Mouse (Mus musculus): ENCODE measurements around the gene Pax2. TPM values are rescaled to one million over a fixed set of nuclear protein-coding genes. Genes with fewer than 3 reads are reported as not detected.
"Not testable (repeated sequence)": the region's sequence is repeated elsewhere in the genome, so short reads cannot be mapped to it uniquely, and the experiment has no call there.

Pax2 gene
- polyA plus RNA-seq, 1 experiment from 2014 or later: 0.09 TPM

GRCm38 (mm10) chr19:44834218-44835041, 78.6 kb downstream of the Pax2 start:
- peaks cover 64% of the 10 kb centered on the region for H3K27me3 ChIP-seq (replicated peaks; ENCODE audit: control insufficient read depth, insufficient read depth, low read length)
- H3K36me3 ChIP-seq (ENCODE audit: control insufficient read depth, insufficient read depth, low read length): no peaks in the 10 kb centered on the region
- WGBS: 13% methylated on average over 11 of the region's 11 CpGs
- H3K9ac ChIP-seq (ENCODE audit: low read length): no peak overlapping the region
- H3K4me2 ChIP-seq (ENCODE audit: low read length): no peak overlapping the region
- H3K4me1 ChIP-seq (ENCODE audit: control insufficient read depth, insufficient read depth, low read length): peaks cover 13% of the 10 kb centered on the region
- DNase-seq (ENCODE audit: low spot score) (no peak), ATAC-seq (no peak)
- H3K27ac ChIP-seq (ENCODE audit: low read depth, low read length): no peak overlapping the region
- H3K9me3 ChIP-seq (replicated peaks; ENCODE audit: control insufficient read depth, low read length): no peaks in the 10 kb centered on the region
- no peak overlapping the region for H3K4me3 ChIP-seq (ENCODE audit: low read depth, low read length)

- Histone ChIP-seq H3K36me3 (ENCODE audit: control insufficient read depth, insufficient read depth, low read length) (no peaks in the 10 kb centered on the region), H3K9me3 (replicated peaks; ENCODE audit: control insufficient read depth, low read length) (no peaks in the 10 kb centered on the region), H3K4me3 (ENCODE audit: low read depth, low read length) (peak overlapping the region; percentile 37), H3K4me2 (ENCODE audit: low read length) (peak overlapping the region; percentile 79), H3K27me3 (replicated peaks; ENCODE audit: control insufficient read depth, insufficient read depth, low read length) (peaks cover 72% of the 10 kb centered on the region), H3K9ac (ENCODE audit: low read length) (peak overlapping the region; percentile 13; the same call in 1 of the 2 replicates), H3K4me1 (ENCODE audit: control insufficient read depth, insufficient read depth, low read length) (peaks cover 13% of the 10 kb centered on the region), H3K27ac (ENCODE audit: low read depth, low read length) (no peak overlapping the region)
- peak; percentile 25 for DNase-seq (ENCODE audit: low spot score)
- ATAC-seq: peak; percentile 42
- 4% methylated on average over 34 of the region's 34 CpGs for WGBS
Observed at GRCm38 (mm10) chr19:44835042-44835930, 79.4 kb downstream of the Pax2 start.

- Histone ChIP-seq H3K4me3 (ENCODE audit: low read depth, low read length) (peak overlapping the region; percentile 37), H3K27me3 (replicated peaks; ENCODE audit: control insufficient read depth, insufficient read depth, low read length) (peaks cover 68% of the 10 kb centered on the region), H3K9ac (ENCODE audit: low read length) (peak overlapping the region; percentile 56), H3K4me2 (ENCODE audit: low read length) (peak overlapping the region; percentile 79), H3K4me1 (ENCODE audit: control insufficient read depth, insufficient read depth, low read length) (peaks cover 13% of the 10 kb centered on the region), H3K27ac (ENCODE audit: low read depth, low read length) (no peak overlapping the region), H3K9me3 (replicated peaks; ENCODE audit: control insufficient read depth, low read length) (no peaks in the 10 kb centered on the region), H3K36me3 (ENCODE audit: control insufficient read depth, insufficient read depth, low read length) (no peaks in the 10 kb centered on the region)
- ATAC-seq (peak; percentile 57), DNase-seq (ENCODE audit: low spot score) (no peak)
- under 1% methylated on average over 71 of the region's 71 CpGs for WGBS
Observed at GRCm38 (mm10) chr19:44835931-44836861, 80.4 kb downstream of the Pax2 start.

GRCm38 (mm10) chr19:44837426-44838205, 81.8 kb downstream of the Pax2 start:
- Histone ChIP-seq H3K4me1 (ENCODE audit: control insufficient read depth, insufficient read depth, low read length) (peaks cover 13% of the 10 kb centered on the region), H3K4me2 (ENCODE audit: low read length) (peak overlapping the region; percentile 79; the same call in 1 of the 2 replicates), H3K36me3 (ENCODE audit: control insufficient read depth, insufficient read depth, low read length) (no peaks in the 10 kb centered on the region), H3K9me3 (replicated peaks; ENCODE audit: control insufficient read depth, low read length) (no peaks in the 10 kb centered on the region), H3K9ac (ENCODE audit: low read length) (no peak overlapping the region), H3K4me3 (ENCODE audit: low read depth, low read length) (no peak overlapping the region), H3K27ac (ENCODE audit: low read depth, low read length) (no peak overlapping the region), H3K27me3 (replicated peaks; ENCODE audit: control insufficient read depth, insufficient read depth, low read length) (peaks cover 68% of the 10 kb centered on the region)
- WGBS: 1% methylated on average over 37 of the region's 37 CpGs
- DNase-seq (ENCODE audit: low spot score) (no peak), ATAC-seq (no peak)

GRCm38 (mm10) chr19:44838321-44838720, 82.5 kb downstream of the Pax2 start:
- Histone ChIP-seq H3K4me2 (ENCODE audit: low read length) (no peak overlapping the region), H3K27me3 (replicated peaks; ENCODE audit: control insufficient read depth, insufficient read depth, low read length) (peaks cover 68% of the 10 kb centered on the region), H3K27ac (ENCODE audit: low read depth, low read length) (no peak overlapping the region), H3K36me3 (ENCODE audit: control insufficient read depth, insufficient read depth, low read length) (no peaks in the 10 kb centered on the region), H3K4me3 (ENCODE audit: low read depth, low read length) (no peak overlapping the region), H3K9me3 (replicated peaks; ENCODE audit: control insufficient read depth, low read length) (no peaks in the 10 kb centered on the region), H3K9ac (ENCODE audit: low read length) (no peak overlapping the region), H3K4me1 (ENCODE audit: control insufficient read depth, insufficient read depth, low read length) (peaks cover 13% of the 10 kb centered on the region)
- ATAC-seq: no peak
- WGBS: 12% methylated on average over 9 of the region's 9 CpGs
- DNase-seq (ENCODE audit: low spot score): no peak

GRCm38 (mm10) chr19:44842661-44843060, 86.8 kb downstream of the Pax2 start:
- not testable (repeated sequence) for DNase-seq (ENCODE audit: low spot score); ATAC-seq; H3K4me2 ChIP-seq (ENCODE audit: low read length); H3K9me3 ChIP-seq (replicated peaks; ENCODE audit: control insufficient read depth, low read length); H3K36me3 ChIP-seq (ENCODE audit: control insufficient read depth, insufficient read depth, low read length); H3K4me3 ChIP-seq (ENCODE audit: low read depth, low read length); H3K9ac ChIP-seq (ENCODE audit: low read length); H3K4me1 ChIP-seq (ENCODE audit: control insufficient read depth, insufficient read depth, low read length); H3K27ac ChIP-seq (ENCODE audit: low read depth, low read length)
- H3K27me3 ChIP-seq (replicated peaks; ENCODE audit: control insufficient read depth, insufficient read depth, low read length): peaks cover 25% of the 10 kb centered on the region
- WGBS: 96% methylated on average over 15 of the region's 15 CpGs

GRCm38 (mm10) chr19:44849465-44849864, 93.6 kb downstream of the Pax2 start:
- H3K4me2 ChIP-seq (ENCODE audit: low read length): no peak overlapping the region
- ATAC-seq (no peak), DNase-seq (ENCODE audit: low spot score) (no peak)
- H3K27me3 ChIP-seq (replicated peaks; ENCODE audit: control insufficient read depth, insufficient read depth, low read length): no peaks in the 10 kb centered on the region
- no peaks in the 10 kb centered on the region for H3K9me3 ChIP-seq (replicated peaks; ENCODE audit: control insufficient read depth, low read length)
- no peaks in the 10 kb centered on the region for H3K4me1 ChIP-seq (ENCODE audit: control insufficient read depth, insufficient read depth, low read length)
- no peaks in the 10 kb centered on the region for H3K36me3 ChIP-seq (ENCODE audit: control insufficient read depth, insufficient read depth, low read length)
- H3K27ac ChIP-seq (ENCODE audit: low read depth, low read length): no peak overlapping the region
- H3K9ac ChIP-seq (ENCODE audit: low read length): no peak overlapping the region
- H3K4me3 ChIP-seq (ENCODE audit: low read depth, low read length): no peak overlapping the region
- WGBS: 81% methylated on average over 12 of the region's 12 CpGs

GRCm38 (mm10) chr19:44858671-44859070, 102.8 kb downstream of the Pax2 start:
- Histone ChIP-seq H3K27ac (ENCODE audit: low read depth, low read length) (no peak overlapping the region), H3K4me3 (ENCODE audit: low read depth, low read length) (no peak overlapping the region), H3K36me3 (ENCODE audit: control insufficient read depth, insufficient read depth, low read length) (no peaks in the 10 kb centered on the region), H3K9me3 (replicated peaks; ENCODE audit: control insufficient read depth, low read length) (no peaks in the 10 kb centered on the region), H3K4me2 (ENCODE audit: low read length) (no peak overlapping the region), H3K27me3 (replicated peaks; ENCODE audit: control insufficient read depth, insufficient read depth, low read length) (no peaks in the 10 kb centered on the region), H3K4me1 (ENCODE audit: control insufficient read depth, insufficient read depth, low read length) (no peaks in the 10 kb centered on the region), H3K9ac (ENCODE audit: low read length) (no peak overlapping the region)
- ATAC-seq (no peak), DNase-seq (ENCODE audit: low spot score) (no peak)
- 85% methylated on average over 1 of the region's 1 CpGs for WGBS

Data from forebrain, embryonic 14.5 days (tissue).